Mouse (Mus musculus): ENCODE data around the gene Supt6. TPM values are rescaled to one million over a fixed set of nuclear protein-coding genes. Genes with fewer than 3 reads are reported as not detected.
A peak's percentile ranks its signal among the peaks of the same experiment; 100 is the strongest.
"Not testable (repeated sequence)": the region's sequence is repeated elsewhere in the genome, so short reads cannot be mapped to it uniquely, and the experiment has no call there.

Gene Supt6
- polyA plus RNA-seq, 2 experiments from 2014 or later = 14.4 to 18.0 TPM

DNA sequence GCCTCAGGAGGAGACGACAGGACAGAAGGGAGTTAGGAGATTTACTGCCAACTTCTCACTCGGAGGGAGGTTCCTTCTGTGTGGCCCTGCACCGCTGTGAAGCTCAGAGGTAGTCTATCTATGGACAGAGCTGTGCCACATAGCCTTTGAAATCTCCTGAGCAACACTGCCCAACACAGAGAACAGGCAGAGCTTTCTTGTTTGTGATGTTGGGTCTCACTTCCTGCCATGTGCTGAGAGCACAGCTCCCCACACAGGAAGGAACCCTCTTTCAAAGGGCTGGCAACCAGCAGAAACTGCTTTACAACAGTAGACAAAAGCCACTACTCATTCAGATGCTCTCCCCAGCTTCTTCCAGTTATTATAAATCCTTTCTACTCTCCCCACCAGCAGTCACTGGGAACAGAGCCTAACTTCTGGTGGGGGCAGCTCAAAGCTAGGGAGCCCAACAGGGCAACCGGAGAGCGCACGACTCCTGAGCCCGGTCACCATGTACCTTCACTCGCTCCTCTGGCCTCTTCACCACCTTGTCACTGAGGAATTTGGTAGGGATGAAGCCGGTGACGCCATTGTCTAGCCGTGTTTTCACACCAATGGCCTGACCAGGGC, 30.0 kb downstream of the Supt6 start:
- peak; percentile 36 for ATAC-seq

DNA sequence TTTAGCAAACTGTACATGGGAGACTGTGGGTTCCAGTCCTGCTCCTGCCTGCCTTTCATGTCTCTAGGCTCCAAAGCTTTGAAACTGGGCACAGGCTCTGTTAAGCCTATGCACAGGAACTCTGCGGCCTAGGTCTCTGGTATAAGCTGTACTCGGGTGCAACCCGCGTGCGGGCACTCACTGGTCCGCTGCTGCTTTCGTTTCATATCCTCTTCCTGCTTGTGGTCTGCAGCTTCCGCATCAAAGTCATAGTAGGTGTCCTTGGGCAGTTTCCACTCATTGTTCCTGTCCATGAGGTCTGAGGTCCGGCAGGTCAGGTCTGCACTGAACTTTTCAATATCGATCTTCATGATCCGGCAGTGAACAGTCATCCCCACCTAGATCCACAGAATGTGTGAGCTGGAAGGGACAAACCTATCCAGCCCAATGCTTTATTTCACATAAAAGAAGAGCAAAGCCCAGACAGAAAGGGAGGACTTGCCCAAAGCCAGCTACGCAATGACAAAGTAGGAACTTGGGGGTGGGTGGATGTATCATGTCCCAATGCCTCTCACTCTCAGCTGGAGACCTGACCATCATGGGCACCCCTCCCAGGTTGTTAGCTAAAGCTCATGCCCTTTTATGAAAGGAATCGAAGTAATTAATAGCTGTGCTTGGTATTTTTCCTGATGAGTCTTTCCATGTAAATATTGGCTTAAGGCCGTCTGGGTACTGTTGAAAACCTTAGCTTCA, 32.5 kb downstream of the Supt6 start:
- ATAC-seq = no peak

DNA sequence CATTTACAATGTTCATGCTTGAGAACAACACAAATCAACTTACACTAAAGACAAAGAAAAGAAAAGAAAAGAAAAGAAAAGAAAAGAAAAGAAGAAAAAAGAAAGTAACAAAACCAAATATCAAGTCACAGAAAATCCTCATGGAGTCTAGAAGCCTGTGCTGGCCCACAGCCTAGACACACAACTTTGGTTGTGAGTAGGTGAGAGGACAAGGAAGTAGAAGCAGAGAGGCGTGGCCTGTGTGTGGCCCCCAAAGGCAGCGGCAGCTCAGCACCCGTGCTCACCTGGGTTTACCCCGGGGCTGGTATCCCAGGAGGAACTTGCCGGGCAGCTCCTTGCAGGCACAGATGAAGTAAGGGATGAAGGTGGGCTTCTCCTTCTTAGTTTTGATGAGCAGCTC, 34.3 kb downstream of the Supt6 start:
- no peak for ATAC-seq

DNA sequence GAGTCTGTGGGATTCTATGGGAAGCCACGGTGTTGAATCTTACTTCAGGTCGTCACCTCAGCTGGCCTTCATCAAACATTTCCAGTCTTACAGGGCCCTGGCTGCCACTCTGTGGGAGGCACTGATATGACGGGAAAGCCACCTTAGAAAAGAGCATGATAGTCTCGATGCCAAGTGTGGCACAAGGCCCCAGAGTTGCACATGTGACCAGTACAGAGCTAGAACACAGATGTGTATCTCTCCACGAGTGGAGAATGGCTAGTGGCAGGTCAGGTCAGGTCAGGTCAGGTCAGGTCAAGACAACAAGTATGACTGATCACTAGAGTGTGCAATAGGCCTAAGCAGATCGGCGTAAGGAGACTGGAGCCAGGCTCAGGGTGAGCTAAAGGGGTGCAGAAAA, 35.2 kb downstream of the Supt6 start:
- no peak for ATAC-seq

DNA sequence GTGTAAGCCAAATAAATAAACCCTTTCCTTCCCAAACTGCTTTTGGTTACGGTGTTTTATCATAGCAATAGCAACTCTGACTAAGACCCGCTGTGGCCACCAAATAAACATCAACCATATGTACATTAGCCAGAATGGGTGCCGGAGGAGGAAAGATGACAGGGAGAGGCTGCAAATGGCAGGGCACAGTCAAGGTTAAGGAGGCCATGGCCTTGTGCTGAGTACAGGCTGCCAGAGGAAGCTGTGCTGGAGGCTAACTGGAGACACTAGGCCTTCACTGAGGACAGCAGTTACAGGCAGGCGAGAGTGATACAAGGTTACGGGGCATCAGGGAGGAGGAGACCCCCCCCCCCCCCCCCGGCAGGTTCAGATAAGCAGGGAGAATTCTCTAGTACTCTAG, 35.9 kb downstream of the Supt6 start:
- no peak for ATAC-seq

DNA sequence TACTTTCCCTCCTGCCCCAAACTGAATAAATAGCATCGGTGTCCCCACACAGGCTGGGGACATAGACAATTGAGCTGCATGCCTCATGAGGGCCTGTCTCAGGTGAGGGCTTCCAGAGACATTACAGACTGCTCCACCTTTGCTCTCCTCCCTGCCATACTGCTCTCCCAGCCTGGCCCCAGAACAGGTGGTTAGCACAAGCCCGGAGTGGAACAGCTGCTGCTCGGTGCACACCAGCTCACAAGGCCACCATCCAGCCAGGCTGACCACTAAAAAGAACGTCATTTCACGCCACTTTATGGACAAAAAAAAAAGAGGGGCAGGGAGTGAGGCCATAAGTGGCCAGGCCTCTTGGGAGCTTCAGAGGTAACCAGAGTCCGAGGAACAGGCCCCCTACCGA, 38.6 kb downstream of the Supt6 start:
- ATAC-seq = no peak

DNA sequence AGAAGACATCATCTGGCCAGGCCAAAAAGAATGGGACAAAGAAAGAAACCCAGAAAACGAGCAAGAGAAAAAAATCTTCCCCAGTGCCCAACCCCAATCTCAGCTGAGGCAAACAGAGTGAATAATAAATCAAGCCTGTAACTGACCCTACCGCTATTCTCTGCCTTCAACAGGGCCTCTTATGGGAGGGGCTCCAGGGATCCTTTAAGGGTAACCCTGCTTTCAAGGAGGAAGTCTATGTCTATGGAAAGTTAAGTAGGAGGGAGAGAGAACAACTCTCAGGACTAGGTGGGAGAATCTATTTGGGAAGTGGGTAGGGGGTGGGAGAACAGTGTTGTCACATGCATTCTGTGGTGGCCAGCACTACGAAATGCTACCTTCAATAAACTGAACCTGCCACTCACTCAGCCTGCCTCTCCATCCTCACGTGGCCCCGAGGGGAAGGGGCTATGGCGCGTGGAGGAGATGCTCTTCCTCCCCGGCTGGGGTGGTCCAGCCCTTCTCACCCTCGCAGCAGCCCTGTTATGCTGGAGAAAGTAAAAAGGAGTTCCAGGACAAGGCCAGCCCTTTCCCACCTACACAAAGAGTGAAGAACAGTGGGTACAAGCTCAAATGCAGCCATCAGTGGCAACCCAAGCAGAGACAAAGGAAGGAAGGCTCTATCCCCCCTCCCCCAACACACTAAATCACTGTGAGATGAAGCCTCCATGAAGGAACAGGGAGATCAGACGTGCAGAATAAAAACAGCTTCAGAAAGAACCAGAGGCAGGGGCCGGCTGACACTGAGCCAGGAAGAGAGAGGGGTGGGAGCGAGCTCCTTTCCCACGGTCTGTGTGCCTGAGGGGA, 40.2 kb downstream of the Supt6 start:
- no peak for ATAC-seq

DNA sequence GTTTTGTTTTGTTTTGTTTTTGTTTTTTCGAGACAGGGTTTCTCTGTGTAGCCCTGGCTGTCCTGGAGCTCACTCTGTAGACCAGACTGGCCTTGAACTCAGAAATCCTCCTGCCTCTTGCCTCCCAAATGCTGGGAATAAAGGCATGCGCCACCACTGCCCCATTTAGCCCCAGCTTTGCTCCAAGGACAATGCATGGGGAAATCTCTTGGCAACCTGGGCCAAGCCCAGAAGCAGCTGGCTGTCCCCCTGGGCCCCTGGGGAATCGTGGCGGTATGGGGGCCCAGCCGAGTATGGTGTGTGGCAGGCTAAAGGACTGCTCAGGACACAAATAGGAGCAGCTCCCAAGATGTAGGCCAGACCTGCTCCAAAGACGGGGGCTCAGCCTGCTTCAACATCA, 41.5 kb downstream of the Supt6 start:
- ATAC-seq = no peak

DNA sequence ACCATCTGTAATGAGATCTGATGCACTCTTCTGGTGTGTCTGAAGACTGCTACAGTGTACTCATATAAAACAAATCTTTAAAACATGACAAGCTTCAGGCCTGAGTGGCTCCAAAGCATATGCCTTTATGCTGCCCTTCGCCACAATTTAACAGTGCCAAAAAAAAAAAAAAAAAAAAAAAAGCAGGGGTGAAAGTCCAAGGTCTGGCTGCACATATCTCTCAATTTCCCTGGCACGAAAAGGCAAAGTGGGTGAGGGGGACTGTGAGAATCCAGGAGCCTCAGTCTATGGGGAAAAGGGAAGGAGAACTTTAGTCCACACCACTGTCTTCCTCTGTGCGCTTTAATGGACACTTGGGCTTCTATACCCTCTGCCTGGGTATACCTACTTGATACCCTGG, 43.4 kb downstream of the Supt6 start:
- ATAC-seq = no peak

DNA sequence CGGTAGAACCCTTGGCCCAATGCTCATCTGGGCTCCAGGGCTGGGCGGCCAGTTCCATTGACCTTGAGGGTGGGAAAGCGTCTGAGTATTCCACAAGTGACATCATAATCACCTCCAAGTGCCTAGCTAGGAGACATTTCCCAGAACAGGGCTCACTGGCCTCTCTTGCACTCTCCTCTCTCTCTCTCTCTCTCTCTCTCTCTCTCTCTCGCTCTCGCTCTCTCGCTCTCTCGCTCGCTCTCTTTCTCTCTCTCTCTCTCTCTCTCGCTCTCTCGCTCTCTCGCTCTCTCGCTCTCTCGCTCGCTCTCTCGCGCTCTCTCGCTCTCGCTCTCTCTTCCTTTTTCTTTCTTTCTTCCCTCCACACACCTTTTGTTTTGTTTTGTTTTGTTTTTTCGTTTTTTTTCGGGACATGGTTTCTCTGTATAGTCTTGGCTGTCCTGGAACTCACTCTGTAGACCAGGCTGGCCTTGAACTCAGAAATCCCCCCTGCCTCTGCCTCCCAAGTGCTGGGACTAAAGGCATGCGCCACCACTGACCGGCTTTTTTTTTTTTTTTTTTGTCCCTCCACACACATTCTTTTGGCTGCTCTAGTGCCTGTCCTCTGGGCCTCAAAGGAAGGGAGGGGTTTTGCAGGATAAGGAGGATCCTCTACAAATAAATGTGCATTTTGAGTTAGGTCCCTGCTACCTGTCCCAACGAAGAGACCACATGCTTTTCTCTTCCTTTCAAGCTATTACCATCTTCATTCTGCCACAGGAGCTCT, 50.5 kb downstream of the Supt6 start:
- no peak for ATAC-seq

DNA sequence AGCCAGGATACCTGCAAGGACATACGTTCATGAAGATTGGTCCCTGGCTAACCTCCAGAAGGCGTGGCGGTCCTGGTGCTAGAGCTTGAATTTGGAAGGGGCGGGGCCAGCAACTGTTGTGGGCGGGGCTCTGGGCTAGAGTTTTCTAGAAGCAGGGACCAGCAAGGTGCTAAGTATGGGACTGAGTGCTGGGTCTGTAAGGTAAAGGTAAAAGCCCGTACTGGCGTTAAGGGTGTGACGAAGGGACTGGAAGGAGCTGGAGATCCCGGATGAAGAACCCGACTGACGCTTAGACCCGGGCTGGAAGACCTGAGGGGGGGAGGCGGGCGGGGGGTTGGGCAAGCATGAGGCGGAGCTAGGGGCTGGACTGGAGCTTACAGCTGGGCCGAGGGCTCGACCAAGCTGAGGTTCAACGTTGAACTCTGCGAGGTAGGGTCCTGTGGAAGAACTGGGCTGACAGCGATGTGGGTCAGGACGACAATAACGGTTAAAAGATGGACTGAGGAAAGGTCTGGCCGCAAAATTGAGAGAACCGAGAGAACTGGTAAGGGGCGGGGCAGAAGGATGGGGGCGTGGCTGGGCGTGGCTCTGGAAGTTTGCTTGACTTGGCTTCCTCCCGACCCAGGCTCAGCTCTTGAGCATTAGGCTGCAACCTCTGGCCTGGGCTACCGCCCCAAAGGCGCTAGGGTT, 51.2 kb downstream of the Supt6 start:
- no peak for ATAC-seq

DNA sequence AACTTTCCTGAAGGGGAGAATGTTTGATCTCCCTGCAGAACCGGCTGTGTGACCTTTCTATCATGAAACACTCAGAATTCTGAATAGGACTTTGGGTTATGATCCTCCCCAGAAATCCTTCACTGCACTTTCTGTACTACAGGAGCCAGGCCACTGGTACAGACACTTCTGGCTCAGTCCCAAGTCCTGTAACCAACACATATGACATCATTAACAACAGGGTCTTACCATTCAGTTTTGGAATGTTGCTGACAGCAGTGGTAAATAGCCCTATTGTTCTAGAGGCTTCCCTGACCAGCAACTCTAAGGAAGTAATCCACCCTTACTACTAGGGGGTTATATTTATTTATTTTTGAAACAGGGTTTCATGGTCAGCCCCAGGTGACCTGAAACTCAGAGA, 52.7 kb downstream of the Supt6 start, which contains the start of gene Proca1:
TSS of gene Proca1 (plus strand) at position 280 of the 400 bp plus-strand sequence.
- no peak for ATAC-seq

DNA sequence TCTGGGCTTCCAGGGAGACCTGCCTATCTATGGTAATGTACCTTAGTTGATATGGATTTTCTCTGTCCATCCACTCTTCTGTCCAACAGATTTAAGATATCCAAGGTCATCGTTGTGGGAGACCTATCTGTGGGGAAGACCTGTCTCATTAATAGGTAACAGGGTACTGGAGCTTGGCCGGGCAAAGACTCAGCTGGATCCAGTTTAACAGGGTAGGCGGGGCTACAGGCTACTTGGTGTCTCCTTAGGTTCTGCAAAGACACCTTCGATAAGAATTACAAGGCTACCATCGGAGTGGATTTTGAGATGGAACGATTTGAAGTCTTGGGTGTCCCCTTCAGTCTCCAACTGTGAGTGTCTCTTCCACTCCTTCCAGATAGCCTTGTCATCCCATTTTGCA, 55.7 kb downstream of the Supt6 start:
- no peak for ATAC-seq

DNA sequence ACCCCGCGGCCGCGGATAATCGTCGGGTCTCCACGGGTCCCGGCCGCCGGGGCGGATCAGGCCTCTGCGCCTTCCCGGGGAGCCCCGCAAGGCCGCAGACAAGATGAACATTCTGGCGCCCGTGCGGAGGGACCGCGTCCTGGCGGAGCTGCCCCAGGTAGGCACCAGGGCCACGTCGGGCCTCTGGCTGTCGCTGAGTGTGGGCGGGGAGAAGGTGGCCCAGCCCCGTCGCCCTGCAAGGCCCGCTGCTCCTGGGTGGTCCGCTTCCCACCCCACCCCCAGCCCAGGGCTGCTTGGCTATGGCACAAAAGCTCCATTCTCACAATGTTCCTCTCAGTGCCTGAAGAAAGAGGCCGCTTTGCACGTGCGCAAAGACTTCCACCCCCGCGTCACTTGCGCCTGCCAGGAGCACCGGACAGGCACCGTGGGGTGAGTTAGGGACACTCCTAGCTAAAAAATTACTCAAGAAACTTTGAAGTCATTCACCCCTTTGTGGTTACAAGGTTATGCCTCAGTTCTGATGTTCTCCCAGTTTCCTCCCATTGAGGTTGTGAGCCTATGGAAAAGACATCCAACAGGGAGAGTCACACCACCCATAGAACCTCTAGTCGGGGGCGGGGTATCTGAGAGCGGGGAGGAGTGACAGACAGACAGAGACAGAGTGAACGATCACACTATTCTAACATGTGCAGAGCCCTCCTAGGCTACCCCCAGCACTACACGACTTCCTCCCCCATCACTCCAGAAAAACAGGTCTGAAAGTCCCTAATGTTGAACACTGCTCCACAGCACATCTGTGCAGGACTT, 56.4 kb downstream of the Supt6 start:
- no peak for ATAC-seq

DNA sequence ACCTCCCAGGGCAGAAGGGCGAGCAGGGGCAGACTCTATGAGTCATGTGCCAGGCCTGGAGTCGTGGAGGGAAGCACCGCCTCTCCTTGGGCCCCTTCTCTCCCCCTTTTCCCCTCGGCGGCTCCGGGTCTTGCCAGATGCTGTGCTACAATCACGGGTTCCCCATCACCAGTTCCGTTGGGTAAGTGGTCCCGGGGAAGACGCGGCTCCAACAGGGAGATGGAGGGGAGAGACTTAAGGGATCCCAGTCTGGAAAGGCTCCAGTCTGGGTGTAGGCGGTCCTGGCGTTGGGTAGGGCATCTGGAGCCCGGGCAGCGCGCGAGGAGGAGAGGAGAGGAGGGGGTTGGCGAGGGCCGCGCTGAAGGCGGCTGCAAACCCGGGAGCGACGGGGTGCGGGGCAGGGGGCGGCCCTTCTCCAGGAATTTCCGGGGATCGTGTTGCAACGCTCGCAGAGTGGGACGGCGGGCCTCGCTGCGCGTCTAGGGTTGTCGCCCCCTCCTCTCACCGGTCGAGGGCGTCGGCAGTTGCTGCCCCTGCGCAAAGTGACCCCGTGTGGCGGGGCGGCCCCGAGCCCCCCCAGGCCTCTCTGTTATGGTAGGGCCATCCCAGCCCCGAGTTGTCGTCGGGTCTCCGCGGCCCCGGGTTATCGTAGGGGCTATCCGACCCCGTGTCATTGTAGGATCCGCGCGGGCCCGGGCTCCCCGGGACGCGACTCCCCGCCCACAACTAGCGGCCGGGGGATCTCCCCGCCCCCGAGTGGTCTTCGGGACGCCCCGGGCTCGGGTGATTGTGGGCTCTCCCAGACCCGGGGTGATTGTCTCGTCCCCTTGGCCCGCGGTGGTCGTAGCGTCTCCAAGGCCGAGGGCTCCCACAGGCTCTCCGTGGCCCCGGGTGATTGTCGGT, 57.2 kb downstream of the Supt6 start, which contains the start of gene Rab34:
TSS of gene Rab34 (plus strand) at position 100 of the 903 bp plus-strand sequence.
- ATAC-seq = no peak

DNA sequence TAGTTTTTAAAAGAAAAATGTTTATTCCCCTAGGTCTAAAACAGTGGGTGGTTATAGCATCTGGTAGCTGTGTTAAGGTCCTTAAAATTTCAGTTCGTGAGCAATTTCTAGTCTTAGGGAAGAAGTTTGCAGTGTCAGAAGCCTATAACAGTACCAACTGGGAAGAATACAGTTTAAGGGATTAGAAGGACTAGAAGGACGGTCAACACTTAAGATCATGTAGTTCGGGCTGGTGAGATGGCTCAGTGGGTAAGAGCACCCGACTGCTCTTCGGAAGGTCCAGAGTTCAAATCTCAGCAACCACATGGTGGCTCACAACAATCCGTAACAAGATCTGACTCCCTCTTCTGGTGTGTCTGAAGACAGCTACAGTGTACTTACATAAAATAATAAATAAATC, 61.1 kb downstream of the Supt6 start:
- ATAC-seq = not testable (repeated sequence)

DNA sequence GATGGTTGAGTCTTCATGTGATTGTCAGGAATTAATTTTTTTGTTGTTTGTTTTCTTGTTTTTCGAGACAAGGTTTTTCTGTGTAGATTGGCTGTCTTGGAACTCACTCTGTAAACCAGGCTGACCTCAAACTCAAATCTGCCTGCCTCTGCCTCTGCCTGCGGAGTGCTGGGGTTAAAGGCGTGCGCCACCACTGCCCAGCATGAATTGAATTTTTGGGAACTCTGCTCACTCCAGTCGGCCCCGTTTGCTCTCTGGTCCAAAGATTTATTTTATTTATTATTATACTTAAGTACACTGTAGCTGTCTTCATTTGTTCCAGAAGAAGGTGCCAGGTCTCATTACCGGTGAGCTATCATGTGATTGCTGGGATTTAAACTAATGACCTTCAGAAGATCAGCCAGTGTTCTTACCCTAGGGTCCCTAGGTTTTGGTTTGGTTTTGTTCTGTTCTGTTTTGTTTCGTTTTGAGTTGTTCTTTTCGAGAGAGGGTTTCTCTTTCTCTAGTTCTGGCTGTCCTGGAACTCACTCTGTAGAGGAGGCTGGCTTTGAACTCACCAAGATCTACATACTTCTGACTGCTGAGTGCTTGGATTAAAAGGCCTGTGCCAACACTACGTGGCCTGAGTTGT, 61.8 kb downstream of the Supt6 start:
- no peak for ATAC-seq

DNA sequence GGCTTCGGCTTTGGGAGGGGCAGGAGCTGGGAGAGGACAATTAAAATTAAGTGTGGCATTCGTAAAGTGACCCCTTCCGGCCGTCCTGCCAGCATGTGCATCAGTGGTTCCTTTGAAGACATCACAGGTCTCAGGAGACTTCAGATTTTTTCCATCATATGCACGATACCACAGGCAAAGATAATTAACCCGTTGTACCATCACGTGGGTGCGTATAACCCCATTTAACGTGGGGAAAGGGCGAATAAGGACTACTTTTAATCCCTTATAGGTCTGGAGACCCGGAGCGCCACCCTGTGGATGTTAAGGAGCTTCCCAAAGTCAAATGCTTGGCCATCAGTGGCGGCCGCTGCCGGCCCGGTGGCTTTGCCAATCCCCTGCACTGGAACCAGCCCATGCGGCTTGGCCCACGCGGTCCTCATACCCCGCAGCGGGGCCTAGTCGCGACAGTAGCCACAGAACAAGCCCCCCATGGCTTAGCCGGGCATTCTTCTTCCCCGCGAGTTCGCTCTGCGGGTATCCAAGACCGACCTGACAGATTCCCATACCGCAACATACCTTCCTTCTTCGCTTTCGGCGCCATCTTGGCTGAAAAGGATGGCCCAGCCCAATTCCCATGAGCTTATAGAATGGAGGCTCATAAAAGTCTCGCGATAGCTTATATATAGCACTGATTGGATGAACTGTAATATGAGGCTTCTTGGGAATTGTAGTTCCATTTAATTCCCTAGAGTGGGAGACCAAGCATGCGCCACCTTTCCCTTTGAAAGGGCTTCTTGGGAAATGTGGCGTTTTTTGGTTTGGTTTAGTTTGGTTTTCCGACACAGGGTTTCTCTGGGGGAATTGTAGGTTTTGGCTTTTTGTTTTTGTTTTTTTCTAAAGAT, 62.6 kb downstream of the Supt6 start, which contains the start of gene Rpl23a:
TSS of gene Rpl23a (minus strand) at position 624 of the 884 bp plus-strand sequence.
- peak; percentile 90 for ATAC-seq

Data from activated CD4-positive, CD25-positive, alpha-beta regulatory T cell, adult 4 months (primary cell).